Mouse (Mus musculus): ENCODE data around the gene Sbk2. TPM values are rescaled to one million over a fixed set of nuclear protein-coding genes. Genes with fewer than 3 reads are reported as not detected.
"Not testable (repeated sequence)": the region's sequence is repeated elsewhere in the genome, so short reads cannot be mapped to it uniquely, and the experiment has no call there.

The Sbk2 gene
- polyA plus RNA-seq (2016; fragmentation: Nextera tagmentation; extraction: Ambion mirVana) = not detected in 2 replicates

GRCm38 (mm10) chr7:4964272-4964671 lies at the start of gene Sbk2:
Gene Sbk2 (minus strand): TSS chr7:4964406.
- Histone ChIP-seq H3K36me3 (replicated peaks) (no peaks in the 10 kb centered on the region), H3K4me3 (replicated peaks) (no peak within 1 kb of the TSS), H3K9ac (no peak within 1 kb of the TSS), H3K4me2 (no peak within 1 kb of the TSS), H3K4me1 (no peaks in the 10 kb centered on the region), H3K27me3 (no peaks in the 10 kb centered on the region), H3K9me3 (no peaks in the 10 kb centered on the region), H3K27ac (no peak within 1 kb of the TSS)
- peak; percentile 58 for ATAC-seq (ENCODE audit: low FRiP score)
- 9% methylated on average over 10 of the region's 10 CpGs for WGBS

GRCm38 (mm10) chr7:5012681-5013513 lies 48.7 kb upstream of the Sbk2 start:
- H3K36me3 ChIP-seq (replicated peaks) = peaks cover 59% of the 10 kb centered on the region

GRCm38 (mm10) chr7:5008229-5008628 lies 44.0 kb upstream of the Sbk2 start:
- Histone ChIP-seq H3K9me3 (peaks cover 6% of the 10 kb centered on the region; the same call in 1 of the 2 replicates), H3K27ac (no peak overlapping the region), H3K4me2 (no peak overlapping the region), H3K36me3 (replicated peaks) (peaks cover 75% of the 10 kb centered on the region), H3K9ac (no peak overlapping the region), H3K4me1 (no peaks in the 10 kb centered on the region), H3K4me3 (replicated peaks) (no peak overlapping the region), H3K27me3 (no peaks in the 10 kb centered on the region)
- ATAC-seq (ENCODE audit: low FRiP score) = no peak
- 97% methylated on average over 26 of the region's 26 CpGs for WGBS

More at GRCm38 (mm10) chr7:5012681-5013513, 48.7 kb upstream of the Sbk2 start:
- 0 out of 2 replicates have a peak overlapping the region, but pooled peaks have one; percentile 60 for H3K4me2 ChIP-seq
- H3K4me1 ChIP-seq = peaks cover 6% of the 10 kb centered on the region
- no peak overlapping the region for H3K9ac ChIP-seq
- H3K27ac ChIP-seq = no peak overlapping the region
- 90% methylated on average over 27 of the region's 27 CpGs for WGBS
- H3K9me3 ChIP-seq = peaks cover 6% of the 10 kb centered on the region; the same call in 1 of the 2 replicates
- H3K27me3 ChIP-seq = no peaks in the 10 kb centered on the region
- ATAC-seq (ENCODE audit: low FRiP score) = no peak
- H3K4me3 ChIP-seq (replicated peaks) = no peak overlapping the region

- not testable (repeated sequence) for H3K4me1 ChIP-seq; H3K4me2 ChIP-seq; H3K9ac ChIP-seq; H3K4me3 ChIP-seq (replicated peaks); H3K27me3 ChIP-seq; H3K27ac ChIP-seq; H3K9me3 ChIP-seq; ATAC-seq (ENCODE audit: low FRiP score)
- peaks cover 22% of the 10 kb centered on the region for H3K36me3 ChIP-seq (replicated peaks)
- WGBS = 72% methylated on average over 8 of the region's 8 CpGs
Measured at GRCm38 (mm10) chr7:5002876-5003275, 38.7 kb upstream of the Sbk2 start.

- H3K36me3 ChIP-seq (replicated peaks) = no peaks in the 10 kb centered on the region
- H3K9ac ChIP-seq = no peak overlapping the region
- 63% methylated on average over 2 of the region's 2 CpGs for WGBS
- no peak overlapping the region for H3K4me3 ChIP-seq (replicated peaks)
- H3K27ac ChIP-seq = no peak overlapping the region
- peaks cover 3% of the 10 kb centered on the region; the same call in 1 of the 2 replicates for H3K27me3 ChIP-seq
- no peaks in the 10 kb centered on the region for H3K9me3 ChIP-seq
- H3K4me2 ChIP-seq = no peak overlapping the region
- H3K4me1 ChIP-seq = peaks cover 13% of the 10 kb centered on the region
- no peak for ATAC-seq (ENCODE audit: low FRiP score)
Measured at GRCm38 (mm10) chr7:4999876-5000275, 35.7 kb upstream of the Sbk2 start.

GRCm38 (mm10) chr7:4996934-4997333 lies 32.7 kb upstream of the Sbk2 start:
- ATAC-seq (ENCODE audit: low FRiP score) = no peak
- WGBS = 77% methylated on average over 8 of the region's 8 CpGs
- Histone ChIP-seq H3K4me2 (peak overlapping the region; percentile 82), H3K36me3 (replicated peaks) (peaks cover 24% of the 10 kb centered on the region), H3K27me3 (peaks cover 25% of the 10 kb centered on the region), H3K9ac (peak overlapping the region; percentile 90), H3K27ac (no peak overlapping the region), H3K9me3 (peaks cover 13% of the 10 kb centered on the region; the same call in 1 of the 2 replicates), H3K4me3 (replicated peaks) (peak overlapping the region; percentile 68), H3K4me1 (peaks cover 36% of the 10 kb centered on the region)

- 5% methylated on average over 22 of the region's 26 CpGs for WGBS
- Histone ChIP-seq H3K4me3 (replicated peaks) (peak within 1 kb of the TSS; percentile 68), H3K4me1 (peaks cover 36% of the 10 kb centered on the region), H3K27ac (peak within 1 kb of the TSS; percentile 79), H3K9ac (peak within 1 kb of the TSS; percentile 90), H3K36me3 (replicated peaks) (peaks cover 30% of the 10 kb centered on the region), H3K27me3 (peaks cover 25% of the 10 kb centered on the region), H3K4me2 (peak within 1 kb of the TSS; percentile 82), H3K9me3 (peaks cover 13% of the 10 kb centered on the region; the same call in 1 of the 2 replicates)
- ATAC-seq (ENCODE audit: low FRiP score) = peak; percentile 90
Measured at GRCm38 (mm10) chr7:4996003-4996895, 32.0 kb upstream of the Sbk2 start, which contains the start of gene Zfp579. Gene Zfp579 (minus strand): TSS chr7:4996158.

GRCm38 (mm10) chr7:4995268-4996002 lies 31.2 kb upstream of the Sbk2 start:
- Histone ChIP-seq H3K4me3 (replicated peaks) (peak overlapping the region; percentile 68), H3K9ac (peak overlapping the region; percentile 90), H3K4me2 (peak overlapping the region; percentile 82), H3K36me3 (replicated peaks) (peaks cover 37% of the 10 kb centered on the region), H3K27ac (peak overlapping the region; percentile 47; the same call in 1 of the 2 replicates), H3K27me3 (peaks cover 25% of the 10 kb centered on the region), H3K4me1 (peaks cover 36% of the 10 kb centered on the region), H3K9me3 (peaks cover 17% of the 10 kb centered on the region; the same call in 1 of the 2 replicates)
- WGBS = 8% methylated on average over 15 of the region's 19 CpGs
- ATAC-seq (ENCODE audit: low FRiP score) = no peak

- peaks cover 25% of the 10 kb centered on the region for H3K27me3 ChIP-seq
- 51% methylated on average over 53 of the region's 59 CpGs for WGBS
- no peak for ATAC-seq (ENCODE audit: low FRiP score)
Measured at GRCm38 (mm10) chr7:4993999-4994788, 30.0 kb upstream of the Sbk2 start.

GRCm38 (mm10) chr7:4993347-4993998 lies 29.3 kb upstream of the Sbk2 start:
- H3K36me3 ChIP-seq (replicated peaks) = peaks cover 37% of the 10 kb centered on the region
- H3K4me2 ChIP-seq = peak overlapping the region; percentile 82
- peak overlapping the region; percentile 68 for H3K4me3 ChIP-seq (replicated peaks)
- H3K27ac ChIP-seq = no peak overlapping the region
- peaks cover 18% of the 10 kb centered on the region; the same call in 1 of the 2 replicates for H3K9me3 ChIP-seq
- WGBS = 36% methylated on average over 46 of the region's 55 CpGs
- H3K4me1 ChIP-seq = peaks cover 36% of the 10 kb centered on the region
- peaks cover 25% of the 10 kb centered on the region for H3K27me3 ChIP-seq
- ATAC-seq (ENCODE audit: low FRiP score) = no peak
- H3K9ac ChIP-seq = peak overlapping the region; percentile 33; the same call in 1 of the 2 replicates

More at GRCm38 (mm10) chr7:4993999-4994788, 30.0 kb upstream of the Sbk2 start:
- Histone ChIP-seq H3K4me3 (replicated peaks) (peak overlapping the region; percentile 68), H3K4me2 (peak overlapping the region; percentile 82), H3K9ac (peak overlapping the region; percentile 33; the same call in 1 of the 2 replicates), H3K27ac (no peak overlapping the region), H3K4me1 (peaks cover 36% of the 10 kb centered on the region), H3K9me3 (peaks cover 18% of the 10 kb centered on the region; the same call in 1 of the 2 replicates), H3K36me3 (replicated peaks) (peaks cover 37% of the 10 kb centered on the region)

Data from forebrain, embryonic 12.5 days (tissue).